Mouse (Mus musculus) frontal cortex, postnatal 10 days (tissue): ENCODE measurements around the gene Col4a4.

Source experiments
- DNase-seq, 2 experiments: peaks; one replicate each; pipeline ENCODE4 v3.0.0; 2022; ENCODE audit warnings: low spot score in 2 of 2, mixed read lengths in 1 of 2

The Col4a4 gene

DNA sequence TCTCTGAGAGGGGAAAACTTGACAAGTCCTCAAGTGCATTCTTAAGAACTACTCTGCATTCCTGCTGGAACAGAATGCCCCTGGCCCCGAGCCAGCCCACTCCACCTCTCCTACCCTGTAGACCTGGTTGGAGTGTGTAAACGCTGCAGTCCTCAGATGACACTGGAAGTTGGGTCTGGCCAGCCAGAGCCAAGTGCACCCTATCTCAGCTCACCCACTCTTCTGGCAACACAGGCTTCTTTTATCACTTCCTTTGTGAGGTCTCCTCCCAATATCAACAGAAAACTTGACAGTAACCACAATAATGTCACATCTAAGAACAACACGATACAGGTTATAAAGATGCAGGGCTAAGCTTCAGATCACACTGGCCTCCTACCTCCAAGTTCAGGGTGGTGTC, 8.7 kb downstream of the Col4a4 start:
- no peak for DNase-seq

DNA sequence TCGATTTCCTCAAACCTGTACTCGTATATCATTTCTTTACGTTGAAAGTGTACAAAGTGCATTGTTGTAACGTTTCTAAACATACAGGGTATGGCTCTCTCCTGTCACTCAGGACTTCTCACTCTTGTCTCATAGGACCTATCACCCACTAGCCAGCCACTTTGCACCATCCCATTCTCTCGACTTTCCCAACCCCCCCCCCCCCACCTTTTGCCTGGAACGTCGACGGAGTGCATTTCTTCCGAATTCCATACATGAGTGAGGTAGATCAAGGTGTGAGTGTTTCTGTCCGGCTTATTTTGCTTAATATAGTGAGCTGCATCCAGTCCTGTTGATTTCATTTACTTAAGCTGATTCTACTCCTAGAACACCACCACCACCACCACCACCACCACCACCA, 9.3 kb downstream of the Col4a4 start:
- no peak for DNase-seq

DNA sequence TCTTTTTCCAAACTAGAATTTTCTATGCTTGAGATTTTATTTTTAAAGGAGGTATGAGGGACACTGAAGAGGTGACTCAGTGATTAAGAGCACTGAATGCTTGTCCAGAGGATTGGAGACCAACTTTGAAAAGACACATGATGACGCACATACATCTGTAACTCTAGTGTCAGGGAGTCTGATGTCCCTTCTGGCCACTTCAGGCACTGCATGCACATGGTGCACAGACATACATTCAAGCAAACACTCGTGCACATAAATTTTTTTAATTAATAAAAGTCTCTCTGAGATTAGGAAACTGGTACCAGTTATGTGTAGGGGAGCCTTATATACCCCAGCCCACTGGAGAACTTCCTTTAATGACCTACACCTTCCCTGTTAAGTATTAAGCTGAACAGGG, 10.5 kb downstream of the Col4a4 start:
- DNase-seq: no peak

DNA sequence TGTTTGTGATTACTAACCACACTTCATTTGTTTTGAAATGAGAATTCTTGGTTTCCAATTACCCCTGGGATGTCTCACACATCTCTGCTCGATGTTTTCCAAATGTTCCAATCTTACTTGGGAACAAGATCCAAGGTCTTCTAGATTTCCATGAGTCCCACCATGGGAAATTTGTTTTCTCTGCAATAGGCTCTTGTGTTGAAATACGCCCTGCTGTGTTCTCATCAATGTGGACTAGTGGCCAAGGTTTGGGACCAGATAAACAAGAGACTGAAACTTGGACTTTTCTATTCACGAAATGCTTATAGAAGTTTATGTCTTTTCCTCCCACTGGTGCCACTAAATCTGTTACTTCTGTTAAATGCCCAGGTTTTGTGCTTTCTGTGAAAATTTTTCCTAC, 11.0 kb downstream of the Col4a4 start:
- DNase-seq: no peak

DNA sequence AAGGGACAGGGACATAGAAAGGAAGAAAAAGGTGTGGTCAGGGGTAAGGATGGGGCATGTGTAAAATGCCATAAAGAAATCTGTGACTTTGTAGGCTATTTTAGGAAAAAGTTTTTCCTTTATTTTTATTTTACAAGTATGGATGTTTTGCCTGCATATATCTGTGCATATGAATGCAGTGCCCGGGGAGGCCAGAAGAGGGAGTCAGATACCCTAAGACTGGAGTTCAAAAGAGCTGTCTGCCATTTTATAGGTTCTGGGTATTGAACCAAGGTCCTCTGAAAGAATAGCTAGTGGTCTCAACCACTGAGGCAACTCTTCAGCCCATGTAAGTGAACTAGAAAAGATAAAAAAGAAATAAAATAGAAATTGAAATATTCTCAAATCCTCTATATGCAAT, 14.9 kb downstream of the Col4a4 start:
- DNase-seq: no peak

DNA sequence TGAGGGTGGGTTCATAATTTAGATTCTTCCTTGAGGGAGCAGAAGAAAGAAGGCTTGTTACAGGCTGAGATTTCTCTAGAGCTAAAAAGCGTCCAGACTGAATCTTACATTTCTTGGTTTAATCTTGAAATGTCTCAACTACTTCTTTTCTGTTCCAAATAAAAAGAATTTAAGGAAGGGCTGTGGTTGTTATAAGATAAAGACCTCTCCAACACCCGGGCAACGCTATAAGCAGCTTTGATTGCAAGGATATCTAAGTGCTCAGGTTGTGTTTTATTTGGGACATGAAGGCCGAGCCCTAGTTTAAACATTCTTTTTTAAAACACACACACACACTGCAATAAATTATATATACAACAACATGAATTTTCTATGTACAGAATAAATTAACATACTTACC, 17.2 kb downstream of the Col4a4 start:
- no peak for DNase-seq

DNA sequence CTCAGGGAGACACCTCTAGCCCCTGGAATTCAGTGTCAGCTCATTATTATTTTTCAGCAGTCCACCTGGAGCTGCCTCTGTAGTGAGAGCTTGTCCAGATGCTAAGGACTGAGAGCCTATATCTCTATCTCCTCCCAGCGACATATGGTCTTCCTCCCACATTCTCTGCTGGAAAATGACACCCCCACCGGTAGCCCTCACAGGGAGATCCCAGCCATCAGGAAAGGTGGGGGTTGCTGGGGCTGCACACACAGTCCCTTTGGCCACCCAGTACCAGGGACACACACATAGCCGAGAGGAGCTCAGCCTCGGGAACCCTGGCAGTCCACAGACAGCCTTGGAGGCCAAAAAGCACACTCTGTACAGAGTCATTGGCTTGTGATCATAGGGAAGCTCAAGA, 26.4 kb downstream of the Col4a4 start:
- no peak for DNase-seq

DNA sequence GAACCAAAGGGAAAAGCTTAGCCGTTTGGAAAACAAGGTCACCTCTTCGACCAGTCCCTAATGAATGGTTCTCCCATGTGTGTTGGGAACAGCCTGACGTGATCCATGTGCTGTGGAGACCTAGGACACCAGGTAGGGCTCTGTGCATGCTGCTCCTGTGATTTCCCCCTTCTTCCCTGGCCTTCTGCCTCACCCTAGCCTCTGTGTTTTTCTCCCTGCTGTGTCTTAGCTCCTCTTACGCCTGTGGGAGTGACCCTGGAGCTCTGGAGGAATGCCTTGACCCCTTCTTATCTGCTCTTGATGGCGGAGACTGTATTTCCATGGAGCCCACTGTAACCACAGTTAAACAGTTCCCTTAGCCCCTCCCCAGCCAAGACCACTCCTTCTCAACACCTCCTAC, 31.8 kb downstream of the Col4a4 start:
- no peak for DNase-seq

DNA sequence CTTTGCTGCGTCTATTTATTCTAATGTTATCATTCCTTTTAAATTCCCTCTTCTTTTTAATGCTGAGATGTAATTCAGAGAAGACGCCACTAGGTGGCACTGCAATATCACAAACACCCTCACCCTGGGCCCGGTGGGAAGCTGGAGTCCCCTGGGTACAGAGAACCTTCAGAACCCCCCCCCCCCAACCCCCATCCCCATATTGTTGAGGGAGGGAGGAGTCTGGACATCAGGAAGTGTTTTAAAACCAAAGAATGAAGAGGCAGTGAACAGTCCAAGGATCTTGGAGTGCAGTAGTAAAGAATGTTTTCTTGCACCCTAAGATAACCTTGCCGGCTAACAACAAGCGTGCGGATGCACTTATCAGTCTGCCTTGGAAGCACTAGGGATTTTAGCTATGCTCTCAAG, 32.2 kb downstream of the Col4a4 start:
- no peak for DNase-seq

DNA sequence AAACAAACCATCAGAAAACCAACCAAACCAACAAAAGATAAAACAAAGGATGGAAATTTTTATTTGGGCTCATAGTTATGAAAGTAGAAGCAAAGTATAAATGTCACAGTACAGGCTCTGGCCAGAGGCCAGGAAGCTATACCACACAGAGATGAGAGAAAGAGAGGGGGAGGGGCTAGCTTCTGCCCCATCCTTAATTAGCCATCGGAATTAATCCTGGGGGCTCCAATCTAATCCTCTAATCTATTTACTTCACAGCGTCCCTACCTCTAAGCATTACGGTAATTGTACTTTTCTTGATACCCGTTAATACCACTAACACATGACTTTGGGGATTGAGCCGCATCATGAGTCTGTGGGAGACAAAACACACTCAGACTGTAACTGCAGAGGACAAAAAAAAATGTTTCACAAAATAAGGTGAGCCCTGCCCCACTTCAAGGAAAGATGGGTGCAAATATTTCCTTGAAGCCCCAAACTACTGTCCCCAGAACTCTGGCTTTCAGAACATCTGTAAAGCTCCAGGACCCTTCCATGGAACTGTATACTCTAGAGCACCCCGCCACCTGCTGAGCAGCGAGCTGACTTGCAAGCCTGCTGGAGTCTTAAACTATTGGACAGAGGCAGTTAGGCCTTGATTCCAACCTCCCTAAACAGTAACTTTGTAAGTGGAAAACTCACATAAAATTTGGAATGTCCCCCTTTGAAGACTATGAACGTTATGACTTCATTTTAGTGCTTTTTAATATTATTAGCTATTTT, 41.3 kb downstream of the Col4a4 start:
- no peak for DNase-seq

DNA sequence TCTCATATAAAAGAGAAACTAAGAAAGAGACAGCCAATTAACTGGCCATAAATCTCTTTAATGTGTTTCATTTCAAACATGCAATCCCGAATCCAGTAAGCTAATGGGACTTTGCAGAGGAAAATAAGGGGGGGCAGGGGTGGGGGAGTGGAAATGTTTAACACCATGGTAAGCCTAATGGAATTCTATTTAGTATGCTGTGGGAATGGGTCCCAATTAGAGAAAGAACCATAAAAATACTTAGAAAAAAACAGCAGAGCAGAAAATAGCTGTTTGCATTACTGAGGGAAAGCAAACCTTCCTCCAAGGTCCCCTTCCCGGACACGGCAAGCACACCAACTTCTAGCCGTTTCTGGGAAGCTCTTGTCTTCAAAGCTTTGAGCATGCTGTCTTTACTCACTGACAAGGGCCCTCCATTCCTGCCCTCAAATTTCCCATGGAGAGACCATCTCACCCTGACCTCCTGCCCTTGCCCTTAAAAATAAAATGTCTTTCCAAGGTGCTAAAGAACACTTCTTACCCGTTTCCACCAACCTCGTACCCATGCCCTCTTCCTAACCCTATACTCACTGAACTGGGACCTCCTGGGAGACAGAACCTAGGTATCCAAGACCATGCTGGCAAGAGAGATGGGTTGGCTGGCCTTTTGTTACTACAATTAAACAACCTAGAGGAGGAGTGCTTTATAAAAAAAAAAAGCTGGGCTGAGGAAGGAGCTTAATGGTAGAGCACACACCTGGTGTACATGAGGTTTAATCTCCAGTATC, 42.0 kb downstream of the Col4a4 start:
- no peak for DNase-seq

DNA sequence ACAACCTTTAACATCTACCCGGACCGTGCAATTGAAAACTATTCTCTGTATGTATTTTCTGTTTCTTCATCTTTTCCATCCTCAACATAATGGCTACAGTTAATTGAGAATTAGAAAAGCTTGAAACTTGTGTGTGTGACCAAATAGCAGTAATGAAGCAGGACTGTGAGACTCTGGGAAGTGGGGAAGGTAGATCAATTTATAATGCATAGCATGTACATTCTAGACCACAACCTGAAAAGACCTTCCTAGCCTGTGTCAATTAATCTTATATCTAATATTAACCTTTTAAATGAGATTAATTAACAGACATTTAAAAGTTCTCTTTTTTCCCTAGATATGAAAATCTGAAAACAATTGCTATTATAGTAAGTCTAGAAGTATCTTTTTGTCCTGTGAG, 42.7 kb downstream of the Col4a4 start:
- DNase-seq: no peak

DNA sequence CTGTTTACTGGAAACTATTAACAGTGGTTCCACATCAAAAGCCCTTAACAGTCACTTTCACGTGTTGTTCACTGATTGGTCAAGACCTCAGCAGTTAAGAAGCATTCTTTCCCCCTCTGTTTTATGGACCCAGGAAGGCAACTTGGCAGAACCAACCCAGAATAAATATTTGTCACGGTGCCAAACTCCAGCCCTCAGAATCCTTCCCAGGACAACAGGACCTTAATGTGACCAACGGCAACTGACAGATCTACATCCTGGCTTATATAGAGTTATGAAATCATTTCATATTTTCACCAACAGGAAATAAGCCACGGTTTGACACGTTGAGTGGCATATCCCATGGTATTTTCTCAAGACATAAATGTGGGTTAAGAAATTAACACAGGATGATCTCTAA, 46.6 kb downstream of the Col4a4 start:
- DNase-seq: no peak

DNA sequence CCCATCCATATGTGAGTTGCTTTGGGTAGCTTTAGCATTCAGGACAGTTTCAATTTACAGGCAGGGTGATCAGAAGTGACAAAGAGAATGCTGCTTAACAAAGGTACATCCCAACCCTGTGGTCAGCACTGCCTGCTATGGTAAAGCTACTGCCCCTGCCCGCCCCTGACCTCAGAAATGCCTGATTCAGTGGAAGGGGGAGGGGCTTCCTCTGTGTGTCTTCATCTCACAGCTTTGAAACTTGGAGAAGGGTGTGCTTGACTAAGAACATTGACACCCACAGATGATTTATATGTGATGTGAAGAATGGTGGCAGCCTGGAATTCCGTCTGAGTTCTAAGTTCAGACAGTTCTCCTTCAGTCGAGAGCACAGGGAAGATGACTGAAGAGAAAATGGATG, 48.8 kb downstream of the Col4a4 start:
- DNase-seq: no peak

DNA sequence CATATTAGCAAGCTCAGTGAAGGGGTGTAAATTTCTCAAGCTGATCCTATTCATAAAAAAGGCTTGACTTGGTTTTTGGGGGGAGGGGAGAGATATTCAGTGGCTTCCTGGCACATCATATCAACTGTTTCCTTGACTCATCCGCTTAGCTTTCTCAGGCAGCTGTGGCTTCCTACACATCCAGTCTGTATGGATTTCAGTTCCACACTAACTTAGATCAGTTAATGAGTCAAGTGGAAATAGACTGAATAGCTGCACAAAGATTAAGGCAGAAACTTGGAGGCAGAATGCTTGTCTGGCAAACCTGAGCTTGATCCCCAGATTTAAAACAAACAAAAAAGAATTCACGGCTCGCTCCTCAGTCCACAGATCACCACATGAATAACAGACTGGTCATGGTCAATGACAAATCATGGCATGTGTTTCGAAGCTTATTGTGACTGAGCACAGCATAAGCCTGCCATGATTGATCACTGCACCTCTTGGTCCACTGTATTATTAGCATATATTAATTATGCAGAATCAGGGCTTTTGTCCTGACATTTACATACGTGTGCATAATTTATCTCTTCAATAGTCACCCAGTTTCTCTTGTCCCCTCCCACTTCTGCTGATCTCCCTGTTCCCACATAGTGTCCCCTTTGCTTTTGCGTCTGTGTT, 50.0 kb downstream of the Col4a4 start:
- no peak for DNase-seq

DNA sequence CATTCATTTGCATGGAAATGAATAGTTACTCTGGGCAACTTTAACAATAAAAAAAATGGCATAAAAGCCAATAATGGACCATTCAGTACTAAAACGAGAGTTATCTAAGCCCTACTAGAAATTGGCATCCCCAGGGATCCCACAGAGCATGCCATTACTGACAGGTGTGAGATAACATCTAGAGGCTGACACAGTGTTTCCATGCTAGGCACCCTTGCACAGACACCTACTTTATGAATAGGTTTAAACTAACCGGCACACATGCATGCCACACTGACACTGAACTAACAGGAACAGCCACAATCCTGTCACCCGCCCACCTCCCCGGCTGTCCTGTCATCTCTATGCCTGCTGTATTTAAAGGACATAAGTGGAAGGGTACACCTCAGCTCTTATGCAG, 58.7 kb downstream of the Col4a4 start:
- no peak for DNase-seq

DNA sequence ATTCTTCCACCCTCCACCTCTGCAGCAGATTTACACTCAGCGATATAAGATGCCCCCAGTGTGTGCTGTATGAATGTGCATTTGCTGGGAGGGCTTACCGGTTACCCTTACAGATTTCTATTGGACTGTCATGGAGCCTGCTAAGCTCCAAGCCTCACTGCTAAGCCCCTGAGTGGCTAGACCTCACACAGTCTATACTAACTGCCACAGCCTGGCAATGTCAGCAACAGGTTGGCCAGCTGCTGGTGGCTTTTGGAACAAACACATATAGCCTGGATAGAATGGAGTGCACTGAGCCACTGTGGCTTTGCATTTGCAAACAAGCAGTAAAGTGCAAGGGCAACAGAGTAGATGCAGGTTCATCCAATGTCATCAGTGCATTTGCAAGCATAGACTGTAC, 94.7 kb downstream of the Col4a4 start:
- no peak for DNase-seq

DNA sequence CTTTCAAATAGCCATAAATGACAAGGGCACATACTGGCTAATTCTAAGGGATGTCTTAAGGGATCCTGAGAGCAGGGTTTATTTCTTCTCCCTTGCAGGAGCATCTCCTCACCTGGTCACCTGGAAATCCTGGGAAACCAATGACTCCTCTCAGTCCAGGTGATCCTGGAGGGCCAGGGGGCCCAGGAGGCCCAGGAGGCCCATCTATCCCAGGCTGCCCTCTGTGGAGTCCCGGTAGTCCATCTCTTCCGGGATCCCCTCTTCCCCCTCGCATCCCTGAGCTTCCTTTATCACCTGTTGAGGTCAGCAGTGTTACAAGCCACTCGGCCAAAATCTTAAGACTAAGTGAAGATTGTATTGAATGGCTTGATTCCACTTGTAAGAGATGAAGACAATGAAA, 100.3 kb downstream of the Col4a4 start:
- no peak for DNase-seq

DNA sequence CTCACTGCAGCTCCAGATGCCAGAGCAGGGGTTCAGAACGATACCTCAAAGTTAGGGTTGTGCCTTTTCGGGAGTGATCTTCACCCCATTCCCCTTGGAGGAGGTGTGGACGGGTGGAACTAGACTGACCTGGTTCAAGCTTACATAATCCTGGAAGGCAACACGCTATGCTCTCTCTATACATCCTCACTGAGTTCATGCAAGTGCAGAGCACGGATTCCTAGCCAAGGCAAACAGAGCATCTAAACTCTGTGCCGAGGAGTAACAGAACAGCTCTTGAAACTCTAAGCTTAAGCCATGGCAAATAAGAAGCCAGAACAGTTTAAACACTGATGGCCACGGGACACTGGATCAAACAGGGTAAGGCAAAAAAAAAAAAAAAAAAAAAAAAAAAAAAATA, 104.3 kb downstream of the Col4a4 start:
- no peak for DNase-seq

DNA sequence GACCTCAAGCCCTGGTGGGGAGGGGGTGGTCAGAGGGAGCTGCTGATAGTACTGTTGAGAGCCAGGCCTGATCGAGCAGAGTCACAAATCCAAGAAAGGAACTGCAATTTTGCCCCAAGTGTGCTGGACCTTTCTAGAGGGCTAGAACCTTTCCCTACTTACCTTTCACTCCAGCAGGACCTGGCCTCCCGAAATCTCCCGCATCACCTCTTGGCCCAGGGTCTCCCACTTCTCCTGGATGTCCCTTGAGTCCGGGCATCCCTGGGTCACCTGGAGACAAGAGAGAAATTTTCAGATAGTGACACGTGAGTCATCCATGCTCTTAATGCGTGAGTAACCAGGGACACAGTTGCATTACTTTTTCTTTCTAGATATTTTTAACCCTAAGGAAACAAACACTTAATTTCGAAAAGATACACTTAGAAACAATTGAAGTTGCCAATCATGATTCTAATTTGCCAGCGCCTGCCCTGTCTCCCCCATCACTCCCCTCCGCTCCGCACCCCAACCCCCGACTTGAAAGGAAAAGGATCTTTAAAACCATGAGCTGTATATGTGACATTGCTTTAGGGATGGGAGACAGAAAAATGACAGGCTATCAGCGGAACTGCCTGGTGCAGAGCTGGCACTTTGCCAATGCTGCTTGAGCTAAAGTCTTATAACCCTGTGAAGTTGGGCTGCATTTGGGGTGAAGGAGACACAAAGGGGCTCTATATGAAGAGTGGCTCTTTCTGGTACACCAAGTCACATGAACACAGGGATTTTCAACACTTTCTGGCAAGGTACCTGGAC, 106.8 kb downstream of the Col4a4 start:
- DNase-seq: no peak

DNA sequence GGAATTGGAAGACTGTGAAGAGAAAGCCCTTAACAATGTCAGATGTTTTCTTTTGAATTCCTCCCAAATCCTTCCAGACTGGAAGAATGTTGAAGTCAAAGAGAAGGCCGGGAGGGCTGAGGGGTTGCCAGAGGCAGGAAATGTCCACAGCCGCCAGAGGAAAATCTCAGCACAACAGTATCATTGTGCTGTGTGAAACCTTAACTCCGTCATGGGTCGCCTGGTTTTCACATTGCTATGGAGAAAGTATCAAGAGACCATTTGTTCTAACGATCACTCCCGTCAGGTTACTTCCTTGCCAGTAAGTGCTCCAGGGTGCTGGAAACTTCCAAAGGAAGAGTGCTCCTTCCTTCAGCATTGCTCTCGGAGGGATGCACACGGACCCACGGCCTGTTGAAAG, 109.9 kb downstream of the Col4a4 start:
- no peak for DNase-seq

DNA sequence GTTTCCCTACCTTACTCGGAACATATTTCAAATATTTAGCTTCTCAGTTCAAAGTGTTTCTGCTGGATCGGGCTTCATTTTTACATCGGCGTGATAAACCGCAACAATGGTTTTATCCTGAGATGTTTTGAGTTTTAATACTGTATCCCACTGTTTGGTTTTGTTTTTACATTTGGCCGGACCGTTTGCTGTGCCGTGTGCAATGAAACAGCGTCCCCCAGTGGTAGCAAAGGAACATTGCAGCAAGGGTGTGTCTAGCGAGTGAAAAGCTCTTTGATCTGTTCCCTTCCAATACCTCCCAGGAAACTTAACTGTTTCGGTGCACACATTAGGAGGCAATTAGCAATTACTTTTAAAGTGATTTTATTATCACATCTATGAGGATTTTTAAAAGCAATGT, 110.4 kb downstream of the Col4a4 start:
- DNase-seq: peak in 1 of 2 experiments; percentile 19
